Mouse (Mus musculus) liver, embryonic 13.5 days (tissue): ENCODE measurements around the gene Gm44511. TPM values are rescaled to one million over a fixed set of nuclear protein-coding genes. Genes with fewer than 3 reads are reported as not detected.
"Not testable (repeated sequence)": the region's sequence is repeated elsewhere in the genome, so short reads cannot be mapped to it uniquely, and the experiment has no call there.

ENCODE experiments used
- ATAC-seq: fragments of 200-750 bp; cut with Nextera tagmentation; 2 replicates; pipeline ENCODE4 v1.8.0; 2017; ENCODE audit warnings: low read depth, mild to moderate bottlenecking, moderate number of reproducible peaks, moderate library complexity
- DNase-seq: peaks from one replicate; pipeline ENCODE4 v3.0.0; 2022
- H3K27ac ChIP-seq: fragments of 300-500 bp; sonication (generic); 2 replicates; pipeline ENCODE4 v1.5.1; 2015; ENCODE audit warnings: moderate library complexity, mild to moderate bottlenecking, inconsistent platforms
- H3K27me3 ChIP-seq: fragments of 300-500 bp; sonication (generic); 2 replicates; pipeline ENCODE4 v1.6.1; 2015; ENCODE audit warnings: mild to moderate bottlenecking, inconsistent platforms
- H3K36me3 ChIP-seq: fragments of 300-500 bp; sonication (generic); 2 replicates; pipeline ENCODE4 v1.6.1; 2015; ENCODE audit warnings: mild to moderate bottlenecking, inconsistent platforms
- H3K4me1 ChIP-seq: fragments of 300-500 bp; sonication (generic); replicated peaks from 2 replicates; pipeline ENCODE4 v1.6.1; 2015; ENCODE audit warnings: inconsistent platforms
- H3K4me2 ChIP-seq: fragments of 300-500 bp; sonication (generic); 2 replicates; pipeline ENCODE4 v1.6.1; 2015; ENCODE audit warnings: inconsistent platforms, mild to moderate bottlenecking, moderate library complexity
- H3K4me3 ChIP-seq: fragments of 300-500 bp; sonication (generic); replicated peaks from 2 replicates; pipeline ENCODE4 v1.5.1; 2015; ENCODE audit warnings: mild to moderate bottlenecking, inconsistent platforms
- H3K9ac ChIP-seq: fragments of 300-500 bp; sonication (generic); 2 replicates; pipeline ENCODE4 v1.6.1; 2015; ENCODE audit warnings: mild to moderate bottlenecking, inconsistent platforms
- H3K9me3 ChIP-seq: fragments of 300-500 bp; sonication (generic); replicated peaks from 2 replicates; pipeline ENCODE4 v1.6.1; 2016; ENCODE audit warnings: inconsistent platforms
- WGBS: fragments of 180-500 bp; shearing (Covaris S2); methylation state at CpG from one replicate; pipeline ENCODE4 v1.1.7; 2015; ENCODE audit not compliant: insufficient replicate concordance; 5-methylcytosine and 5-hydroxymethylcytosine counted together
- polyA plus RNA-seq: library from polyadenylated mRNA; unstranded; fragments of >200 nt; fragmentation: Nextera tagmentation; extraction: Ambion mirVana; gene quantifications from 2 replicates; pipeline ENCODE4 v1.2.1, GENCODE M21; 2015

Gm44511 gene
- polyA plus RNA-seq, 1 experiment from 2014 or later: 0.20 TPM

GRCm38 (mm10) chr6:128797936-128798771, 28.0 kb downstream of the Gm44511 start:
- DNase-seq: no peak
- Histone ChIP-seq H3K36me3 (no peaks in the 10 kb centered on the region), H3K4me1 (peaks cover 28% of the 10 kb centered on the region), H3K4me2 (peak overlapping the region; percentile 80), H3K27ac (no peak overlapping the region; the same call in 1 of the 2 replicates), H3K27me3 (no peaks in the 10 kb centered on the region), H3K9ac (peak overlapping the region; percentile 39), H3K4me3 (peak overlapping the region; percentile 72), H3K9me3 (no peaks in the 10 kb centered on the region)
- ATAC-seq: no peak
- 22% methylated on average over 15 of the region's 15 CpGs for WGBS

GRCm38 (mm10) chr6:128797185-128797905, 28.8 kb downstream of the Gm44511 start:
- 60% methylated on average over 12 of the region's 12 CpGs for WGBS
- Histone ChIP-seq H3K4me3 (peak overlapping the region; percentile 72), H3K27me3 (no peaks in the 10 kb centered on the region)

GRCm38 (mm10) chr6:128796321-128796955, 29.7 kb downstream of the Gm44511 start:
- Histone ChIP-seq H3K27ac (no peak overlapping the region), H3K4me3 (no peak overlapping the region), H3K36me3 (no peaks in the 10 kb centered on the region), H3K9me3 (no peaks in the 10 kb centered on the region), H3K9ac (no peak overlapping the region), H3K4me1 (peaks cover 24% of the 10 kb centered on the region), H3K4me2 (no peak overlapping the region), H3K27me3 (no peaks in the 10 kb centered on the region)
- ATAC-seq: no peak
- WGBS: 23% methylated on average over 8 of the region's 8 CpGs
- DNase-seq: no peak

More at GRCm38 (mm10) chr6:128797185-128797905, 28.8 kb downstream of the Gm44511 start:
- H3K9ac ChIP-seq: no peak overlapping the region
- ATAC-seq (no peak), DNase-seq (no peak)
- peaks cover 24% of the 10 kb centered on the region for H3K4me1 ChIP-seq
- H3K4me2 ChIP-seq: peak overlapping the region; percentile 80
- no peaks in the 10 kb centered on the region for H3K9me3 ChIP-seq
- H3K27ac ChIP-seq: no peak overlapping the region; the same call in 1 of the 2 replicates
- no peaks in the 10 kb centered on the region for H3K36me3 ChIP-seq

GRCm38 (mm10) chr6:128793734-128794133, 32.4 kb downstream of the Gm44511 start:
- DNase-seq: no peak
- peaks cover 20% of the 10 kb centered on the region for H3K4me1 ChIP-seq
- no peak overlapping the region for H3K4me3 ChIP-seq
- no peak overlapping the region for H3K27ac ChIP-seq
- no peak overlapping the region for H3K4me2 ChIP-seq
- H3K9me3 ChIP-seq: no peaks in the 10 kb centered on the region
- H3K27me3 ChIP-seq: no peaks in the 10 kb centered on the region
- ATAC-seq: no peak
- no peak overlapping the region for H3K9ac ChIP-seq
- WGBS: 17% methylated on average over 6 of the region's 6 CpGs
- H3K36me3 ChIP-seq: no peaks in the 10 kb centered on the region

GRCm38 (mm10) chr6:128790491-128790994, 35.6 kb downstream of the Gm44511 start:
- not testable (repeated sequence) for H3K27ac ChIP-seq, ATAC-seq, H3K27me3 ChIP-seq, H3K36me3 ChIP-seq, H3K4me1 ChIP-seq, DNase-seq, H3K4me2 ChIP-seq, H3K9ac ChIP-seq, H3K9me3 ChIP-seq, H3K4me3 ChIP-seq
- 63% methylated on average over 4 of the region's 4 CpGs for WGBS

GRCm38 (mm10) chr6:128789115-128789514, 37.0 kb downstream of the Gm44511 start, which contains the start of gene Klrb1c:
Gene Klrb1c (minus strand): TSS chr6:128789215.
- no peaks in the 10 kb centered on the region for H3K9me3 ChIP-seq
- peaks cover 6% of the 10 kb centered on the region for H3K4me1 ChIP-seq
- ATAC-seq (no peak), DNase-seq (no peak)
- 57% methylated on average over 2 of the region's 2 CpGs for WGBS
- H3K27ac ChIP-seq: no peak within 1 kb of the TSS
- no peak within 1 kb of the TSS for H3K9ac ChIP-seq
- H3K4me3 ChIP-seq: no peak within 1 kb of the TSS
- no peaks in the 10 kb centered on the region for H3K27me3 ChIP-seq
- no peak within 1 kb of the TSS for H3K4me2 ChIP-seq
- H3K36me3 ChIP-seq: no peaks in the 10 kb centered on the region

GRCm38 (mm10) chr6:128788517-128788916, 37.6 kb downstream of the Gm44511 start:
- H3K4me1 ChIP-seq: peaks cover 2% of the 10 kb centered on the region
- 81% methylated on average over 1 of the region's 1 CpGs for WGBS
- ATAC-seq: no peak

GRCm38 (mm10) chr6:128786396-128786795, 39.7 kb downstream of the Gm44511 start:
- H3K9me3 ChIP-seq, H3K4me1 ChIP-seq, H3K4me2 ChIP-seq, H3K27me3 ChIP-seq, H3K9ac ChIP-seq, H3K27ac ChIP-seq, ATAC-seq, H3K4me3 ChIP-seq, DNase-seq, H3K36me3 ChIP-seq: not testable (repeated sequence)
- WGBS: 51% methylated on average over 1 of the region's 1 CpGs

More at GRCm38 (mm10) chr6:128788517-128788916, 37.6 kb downstream of the Gm44511 start:
- no peak for DNase-seq
- H3K27me3 ChIP-seq: no peaks in the 10 kb centered on the region
- H3K9ac ChIP-seq: no peak overlapping the region
- no peak overlapping the region for H3K4me3 ChIP-seq
- H3K36me3 ChIP-seq: no peaks in the 10 kb centered on the region
- no peak overlapping the region for H3K27ac ChIP-seq
- no peak overlapping the region for H3K4me2 ChIP-seq
- no peaks in the 10 kb centered on the region for H3K9me3 ChIP-seq

GRCm38 (mm10) chr6:128769481-128770253, 56.4 kb downstream of the Gm44511 start:
- no peaks in the 10 kb centered on the region for H3K36me3 ChIP-seq
- WGBS: 64% methylated on average over 10 of the region's 10 CpGs
- 0 out of 2 replicates have a peak, but pooled peaks cover 13% of the 10 kb centered on the region for H3K9me3 ChIP-seq
- ATAC-seq (no peak), DNase-seq (no peak)
- no peak overlapping the region for H3K4me3 ChIP-seq
- no peak overlapping the region for H3K9ac ChIP-seq
- H3K27me3 ChIP-seq: no peaks in the 10 kb centered on the region
- H3K27ac ChIP-seq: no peak overlapping the region
- H3K4me1 ChIP-seq: 0 out of 2 replicates have a peak, but pooled peaks cover 4% of the 10 kb centered on the region
- H3K4me2 ChIP-seq: no peak overlapping the region

- H3K4me3 ChIP-seq: no peak overlapping the region
- H3K4me2 ChIP-seq: no peak overlapping the region
- no peaks in the 10 kb centered on the region for H3K36me3 ChIP-seq
- WGBS: 55% methylated on average over 4 of the region's 4 CpGs
- H3K27me3 ChIP-seq: no peaks in the 10 kb centered on the region
- no peak overlapping the region for H3K27ac ChIP-seq
- H3K4me1 ChIP-seq: peaks cover 10% of the 10 kb centered on the region
- H3K9me3 ChIP-seq: 0 out of 2 replicates have a peak, but pooled peaks cover under 1% of the 10 kb centered on the region
- no peak overlapping the region for H3K9ac ChIP-seq
- ATAC-seq: no peak
- no peak for DNase-seq
These were observed 58.1 kb downstream of the Gm44511 start for GRCm38 (mm10) chr6:128768047-128768446.
